Mouse (Mus musculus) heart, postnatal 36 days (tissue): ENCODE measurements around the gene Gm14226. TPM values are rescaled to one million over a fixed set of nuclear protein-coding genes. Genes with fewer than 3 reads are reported as not detected.

Experiments
- total RNA-seq, 2 experiments: library from RNA; stranded (reverse); gene quantifications; 2 replicates each; pipeline ENCODE4 v1.2.3; 2021

The Gm14226 gene
- total RNA-seq, 2 experiments from 2014 or later, result 0.19 TPM

Other genes with a start within 250 kb of the Gm14226 start
- not detected for gene Gm14214, start 248.2 kb upstream of the Gm14226 start, total RNA-seq
- gene Raly, start 227.2 kb upstream of the Gm14226 start, total RNA-seq, result 100 to 1,000 TPM in 1 of 2 experiments, 10 to 100 TPM in 1; 99.3 to 104 TPM
- gene a, start 226.9 kb upstream of the Gm14226 start, total RNA-seq, result not detected
- 10 to 100 TPM; 56.6 to 59.7 TPM for gene Eif2s2, start 125.3 kb upstream of the Gm14226 start, total RNA-seq
- gene Ahcy, start 56.2 kb downstream of the Gm14226 start, total RNA-seq, result 10 to 100 TPM; 10.8 to 14.5 TPM
- gene Itch, start 115.2 kb downstream of the Gm14226 start, total RNA-seq, result 10 to 100 TPM; 27.5 to 28.5 TPM
- 100 to 1,000 TPM; 165 to 186 TPM for gene Dynlrb1, start 218.3 kb downstream of the Gm14226 start, total RNA-seq